In the genomic region with DNA sequence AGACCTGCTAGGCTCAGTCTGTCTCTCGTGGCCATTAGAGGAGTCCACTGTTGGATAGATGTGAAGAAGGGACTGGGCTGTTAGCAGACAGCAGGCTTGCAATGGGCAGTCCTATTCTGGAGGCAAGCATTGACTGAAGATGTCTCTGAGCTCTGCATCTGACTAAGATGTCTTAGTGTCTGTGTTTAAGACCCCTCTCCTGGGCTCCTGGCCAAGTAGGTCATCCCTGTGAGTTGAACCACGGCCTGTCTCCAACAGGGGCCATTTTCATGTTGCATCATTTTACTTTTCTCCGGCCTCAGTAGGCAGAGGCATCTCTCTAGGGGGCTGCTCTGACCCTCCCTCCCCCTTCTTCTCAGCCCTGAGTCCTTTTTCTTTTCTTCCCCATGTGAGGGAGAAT, we compare ENCODE assay signal across 27 mouse cellular contexts. TPM values are rescaled to one million over a fixed set of nuclear protein-coding genes. Genes with fewer than 3 reads are reported as not detected.
A peak's percentile ranks its signal among the peaks of the same experiment; 100 is the strongest.
DNase-seq lines count a peak whose midpoint lies in the region; ATAC-seq and TF ChIP-seq lines count a peak whose summit lies in the region.
"Had no signal": no experiment of that assay in that cellular context is flagged by ENCODE, and none has a peak within 500 bp of the region (broad histone marks: within the 10 kb centered on the region; RNA-seq: fewer than 3 reads in every experiment).

No protein-coding gene starts in this region.

- no peak for ATAC-seq in kidney, postnatal 0 days (replicated peaks; ENCODE audit: low FRiP score, low read depth)
- ATAC-seq in midbrain, embryonic 11.5 days (ENCODE audit: low FRiP score) = no peak
- peak; percentile 37; the same call in 1 of the 2 replicates for ATAC-seq in intestine, embryonic 15.5 days
- ATAC-seq in stomach, embryonic 15.5 days (ENCODE audit: insufficient read depth, low FRiP score, low read depth) = no peak
- ATAC-seq: forebrain, embryonic 16.5 days had no signal

- no peak overlapping the region for H3K4me2 ChIP-seq in kidney, postnatal 0 days (ENCODE audit: low read length)
- no peak overlapping the region for H3K4me2 ChIP-seq in midbrain, embryonic 11.5 days
- H3K4me2 ChIP-seq in intestine, embryonic 15.5 days (replicated peaks) = no peak overlapping the region
- H3K4me2 ChIP-seq in stomach, embryonic 15.5 days = no peak overlapping the region
- H3K4me2 ChIP-seq: heart, embryonic 12.5 days; hindbrain, embryonic 14.5 days; limb, embryonic 15.5 days; liver, embryonic 13.5 days; neural tube, embryonic 13.5 days had no signal

- DNase-seq in kidney, postnatal 0 days (ENCODE audit: low spot score) = no peak
- no peak for DNase-seq in kidney, adult 11 months
- DNase-seq in midbrain, embryonic 11.5 days (ENCODE audit: low spot score, missing footprints) = peak; percentile 73
- DNase-seq in midbrain, embryonic 10.5 days (ENCODE audit: low spot score) = no peak
- DNase-seq in thymus, postnatal 14 days = no peak
- no peak for DNase-seq in heart, postnatal 4 days
- DNase-seq: adrenal gland, postnatal 25 days; B cell, adult 2 months; cerebellum, adult 11-12 months; cerebellum, adult 9-11 months; heart, adult 2 months; kidney, adult 9 months; kidney, postnatal 36 days; liver, embryonic 13.5 days; lung, adult 18-20 months; right cerebral cortex, postnatal 25 days had no signal

- no peaks in the 10 kb centered on the region for H3K36me3 ChIP-seq in kidney, postnatal 0 days (ENCODE audit: insufficient read depth, low read length)
- H3K36me3 ChIP-seq in midbrain, embryonic 11.5 days (ENCODE audit: control insufficient read depth, insufficient read depth, low read length) = no peaks in the 10 kb centered on the region
- H3K36me3 ChIP-seq in midbrain, embryonic 10.5 days = no peaks in the 10 kb centered on the region
- no peaks in the 10 kb centered on the region for H3K36me3 ChIP-seq in intestine, embryonic 15.5 days
- H3K36me3 ChIP-seq in stomach, embryonic 15.5 days = no peaks in the 10 kb centered on the region
- H3K36me3 ChIP-seq: heart, embryonic 12.5 days; limb, embryonic 10.5 days; limb, embryonic 15.5 days; liver, embryonic 13.5 days; neural tube, embryonic 13.5 days had no signal

- no peaks in the 10 kb centered on the region for H3K9me3 ChIP-seq in kidney, postnatal 0 days (replicated peaks; ENCODE audit: low read length)
- no peaks in the 10 kb centered on the region for H3K9me3 ChIP-seq in midbrain, embryonic 11.5 days (ENCODE audit: control insufficient read depth, low read length)
- H3K9me3 ChIP-seq in midbrain, embryonic 10.5 days (replicated peaks) = no peaks in the 10 kb centered on the region
- no peaks in the 10 kb centered on the region for H3K9me3 ChIP-seq in intestine, embryonic 15.5 days
- no peaks in the 10 kb centered on the region for H3K9me3 ChIP-seq in stomach, embryonic 15.5 days
- H3K9me3 ChIP-seq: heart, embryonic 12.5 days; limb, embryonic 10.5 days; limb, embryonic 15.5 days; liver, embryonic 13.5 days; neural tube, embryonic 13.5 days had no signal

- peaks cover 10% of the 10 kb centered on the region; the same call in 1 of the 2 replicates for H3K4me1 ChIP-seq in kidney, postnatal 0 days (replicated peaks; ENCODE audit: insufficient read depth, low read length)
- no peaks in the 10 kb centered on the region for H3K4me1 ChIP-seq in midbrain, embryonic 11.5 days (ENCODE audit: control insufficient read depth, insufficient read depth, low read length)
- H3K4me1 ChIP-seq in midbrain, embryonic 10.5 days = peaks cover 20% of the 10 kb centered on the region
- H3K4me1 ChIP-seq in intestine, embryonic 15.5 days (replicated peaks) = peaks cover 19% of the 10 kb centered on the region
- H3K4me1 ChIP-seq in stomach, embryonic 15.5 days = peaks cover 13% of the 10 kb centered on the region

- no peak for TF ChIP-seq CTCF in kidney, postnatal 0 days (IDR thresholded peaks at IDR 0.05; ENCODE audit: low read depth)

- no peak overlapping the region for H3K4me3 ChIP-seq in kidney, postnatal 0 days (replicated peaks; ENCODE audit: low read depth, low read length)
- H3K4me3 ChIP-seq in midbrain, embryonic 11.5 days (ENCODE audit: low read depth, low read length) = no peak overlapping the region
- no peak overlapping the region for H3K4me3 ChIP-seq in midbrain, embryonic 10.5 days
- no peak overlapping the region for H3K4me3 ChIP-seq in intestine, embryonic 15.5 days (replicated peaks)
- H3K4me3 ChIP-seq in stomach, embryonic 15.5 days (replicated peaks) = no peak overlapping the region
- H3K4me3 ChIP-seq: erythroblast, embryonic 14.5 days; heart, adult 2 months; heart, embryonic 12.5 days; layer of hippocampus, adult 2 months; limb, embryonic 10.5 days; limb, embryonic 15.5 days; liver, embryonic 13.5 days; neural tube, embryonic 13.5 days had no signal

- 63% methylated on average over 3 of the region's 3 CpGs for WGBS in kidney, postnatal 0 days
- 54% methylated on average over 3 of the region's 3 CpGs for WGBS in midbrain, embryonic 11.5 days
- 68% methylated on average over 3 of the region's 3 CpGs for WGBS in midbrain, embryonic 10.5 days
- WGBS in intestine, embryonic 15.5 days = 62% methylated on average over 3 of the region's 3 CpGs
- 53% methylated on average over 3 of the region's 3 CpGs for WGBS in stomach, embryonic 15.5 days

- no peaks in the 10 kb centered on the region for H3K27me3 ChIP-seq in kidney, postnatal 0 days (ENCODE audit: insufficient read depth, low read length)
- no peaks in the 10 kb centered on the region for H3K27me3 ChIP-seq in midbrain, embryonic 11.5 days (ENCODE audit: control insufficient read depth, insufficient read depth, low read length)
- no peaks in the 10 kb centered on the region for H3K27me3 ChIP-seq in midbrain, embryonic 10.5 days (ENCODE audit: low read depth, poor library complexity, severe bottlenecking)
- H3K27me3 ChIP-seq in intestine, embryonic 15.5 days (replicated peaks) = no peaks in the 10 kb centered on the region
- H3K27me3 ChIP-seq in stomach, embryonic 15.5 days (replicated peaks) = no peaks in the 10 kb centered on the region
- H3K27me3 ChIP-seq: heart, embryonic 12.5 days; limb, embryonic 15.5 days; liver, embryonic 13.5 days; neural tube, embryonic 13.5 days had no signal

- H3K27ac ChIP-seq in kidney, postnatal 0 days = 0 out of 2 replicates have a peak overlapping the region, but pooled peaks have one; percentile 5
- H3K27ac ChIP-seq in midbrain, embryonic 11.5 days (ENCODE audit: low read depth, low read length) = no peak overlapping the region
- no peak overlapping the region for H3K27ac ChIP-seq in midbrain, embryonic 10.5 days (replicated peaks)
- H3K27ac ChIP-seq in intestine, embryonic 15.5 days = peak overlapping the region; percentile 44; the same call in 1 of the 2 replicates
- H3K27ac ChIP-seq in stomach, embryonic 15.5 days = peak overlapping the region; percentile 51; the same call in 1 of the 2 replicates
- H3K27ac ChIP-seq: heart, adult 2 months; hindbrain, embryonic 14.5 days; layer of hippocampus, adult 2 months; limb, embryonic 10.5 days; limb, embryonic 15.5 days; liver, embryonic 13.5 days; macrophage; neural tube, embryonic 13.5 days had no signal

- no peak overlapping the region for H3K9ac ChIP-seq in kidney, postnatal 0 days (ENCODE audit: low read depth, low read length)
- H3K9ac ChIP-seq in midbrain, embryonic 11.5 days (ENCODE audit: low read length) = no peak overlapping the region
- H3K9ac ChIP-seq in intestine, embryonic 15.5 days = no peak overlapping the region
- no peak overlapping the region for H3K9ac ChIP-seq in stomach, embryonic 15.5 days
- H3K9ac ChIP-seq: heart, embryonic 12.5 days; hindbrain, embryonic 14.5 days; limb, embryonic 15.5 days; liver, embryonic 13.5 days; neural tube, embryonic 13.5 days had no signal

RNA-seq across cellular contexts. Expression of a gene that starts 52.8 kb away (rescaled TPM):
- polyA plus RNA-seq in kidney, postnatal 0 days (2015; fragmentation: Nextera tagmentation; extraction: Ambion mirVana) = 40.8 and 44.3 TPM in 2 replicates
- 47.0 and 58.0 TPM in 2 replicates for polyA plus RNA-seq in midbrain, embryonic 11.5 days (2014; fragmentation: Nextera tagmentation; extraction: Ambion mirVana)
- 60.3 and 71.1 TPM in 2 replicates for polyA plus RNA-seq in midbrain, embryonic 10.5 days (2016; fragmentation: Nextera tagmentation; extraction: Ambion mirVana)
- polyA plus RNA-seq in intestine, embryonic 15.5 days (2015; fragmentation: Nextera tagmentation; extraction: Ambion mirVana) = 31.8 and 32.9 TPM in 2 replicates
- 35.3 and 37.7 TPM in 2 replicates for polyA plus RNA-seq in stomach, embryonic 15.5 days (2015; fragmentation: Nextera tagmentation; extraction: Ambion mirVana)
- 10 to 100 TPM; 90.0 to 91.6 TPM for total RNA-seq in heart, postnatal 4 days (2021)

Comparison
In these comparisons a context has a peak if more than half of its experiments do, and no peak if none do; other contexts are left out.
1. H3K27ac ChIP-seq: peak in kidney, postnatal 0 days (single experiment), intestine, embryonic 15.5 days (single experiment) and stomach, embryonic 15.5 days (single experiment); none in midbrain, embryonic 11.5 days (single experiment) and midbrain, embryonic 10.5 days (single experiment).